Mouse (Mus musculus) E14TG2a.4 (cell line): ENCODE data around the gene Slc35b3.

ENCODE experiments used
- CTCF ChIP-seq: conservative IDR thresholded peaks from 2 replicates; pipeline ENCODE4 v1.5.1; 2014; ENCODE audit warnings: low read length
- NANOG ChIP-seq: IDR thresholded peaks from 2 replicates; pipeline ENCODE4 v1.6.1; 2014; ENCODE audit warnings: borderline replicate concordance, low read length, mixed read lengths
- POU5F1 ChIP-seq: IDR thresholded peaks from 2 replicates; pipeline ENCODE4 v1.6.1; 2014; ENCODE audit warnings: low read length, borderline replicate concordance

DNA sequence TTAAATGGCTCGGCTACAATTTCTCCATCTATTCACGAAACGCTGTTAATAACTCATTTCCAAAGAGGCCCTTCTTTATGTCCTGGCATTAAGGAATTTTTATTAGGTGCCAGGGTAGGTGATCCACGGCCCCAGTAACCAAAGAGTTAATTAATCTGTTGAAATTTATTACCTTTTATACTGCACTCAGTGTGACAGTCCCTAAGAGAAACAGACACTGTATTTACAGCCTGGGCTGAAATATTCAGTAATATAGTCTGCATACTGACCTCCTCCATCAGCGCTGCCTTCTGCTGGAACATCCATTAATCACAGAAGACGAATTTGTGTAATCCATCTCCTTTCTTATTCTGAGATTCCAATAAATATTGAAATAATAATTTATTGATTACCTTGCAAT is 16.3 kb upstream of the Slc35b3 start:
- no peak for TF ChIP-seq CTCF
- TF ChIP-seq NANOG: no peak
- TF ChIP-seq POU5F1: no peak
